In genomic region chr7:143313572-143314319, GRCm38 (mm10) we compare ENCODE assay signal across 8 mouse cellular contexts.
DNase-seq lines count a peak whose midpoint lies in the region; ATAC-seq and TF ChIP-seq lines count a peak whose summit lies in the region.

No protein-coding gene starts in this region.

- H3K27ac ChIP-seq in hindbrain, embryonic 10.5 days, result peak overlapping the region; percentile 62; the same call in 1 of the 2 replicates
- H3K27ac ChIP-seq in hindbrain, embryonic 12.5 days, result no peak overlapping the region
- peak overlapping the region; percentile 70 for H3K27ac ChIP-seq in heart, embryonic 12.5 days (ENCODE audit: poor library complexity, severe bottlenecking)
- H3K27ac ChIP-seq in limb, embryonic 14.5 days (replicated peaks; ENCODE audit: low read depth, low read length), result 0 out of 2 replicates have a peak overlapping the region, but pooled peaks have one; percentile 50
- H3K27ac ChIP-seq in midbrain, embryonic 15.5 days, result no peak overlapping the region

- no peak overlapping the region for H3K9ac ChIP-seq in hindbrain, embryonic 12.5 days
- H3K9ac ChIP-seq in heart, embryonic 12.5 days, result 0 out of 2 replicates have a peak overlapping the region, but pooled peaks have one; percentile 23
- H3K9ac ChIP-seq in limb, embryonic 14.5 days (ENCODE audit: low read depth, low read length, severe bottlenecking), result no peak overlapping the region
- H3K9ac ChIP-seq in midbrain, embryonic 15.5 days, result no peak overlapping the region

- no peak for TF ChIP-seq POLR2A in limb, embryonic 14.5 days (IDR thresholded peaks at IDR 0.05; ENCODE audit: borderline replicate concordance, extremely low read depth, insufficient read depth, insufficient read length)

- 85% methylated on average over 11 of the region's 11 CpGs for WGBS in hindbrain, embryonic 10.5 days
- 82% methylated on average over 11 of the region's 11 CpGs for WGBS in hindbrain, embryonic 12.5 days
- WGBS in heart, embryonic 12.5 days, result 41% methylated on average over 11 of the region's 11 CpGs
- 71% methylated on average over 11 of the region's 11 CpGs for WGBS in limb, embryonic 14.5 days
- WGBS in midbrain, embryonic 15.5 days, result 83% methylated on average over 11 of the region's 11 CpGs

- no peak for DNase-seq in hindbrain, embryonic 10.5 days (ENCODE audit: low spot score)
- DNase-seq in limb, embryonic 14.5 days (ENCODE audit: low spot score), result peak; percentile 55
- peak; percentile 64 for DNase-seq in skeletal muscle tissue, adult 2 months (ENCODE audit: low read depth, low spot score)
- DNase-seq in right cerebral cortex, postnatal 25 days, result no peak

- H3K9me3 ChIP-seq in hindbrain, embryonic 10.5 days, result no peaks in the 10 kb centered on the region
- H3K9me3 ChIP-seq in hindbrain, embryonic 12.5 days (replicated peaks), result no peaks in the 10 kb centered on the region
- no peaks in the 10 kb centered on the region for H3K9me3 ChIP-seq in heart, embryonic 12.5 days (replicated peaks)
- no peaks in the 10 kb centered on the region for H3K9me3 ChIP-seq in limb, embryonic 14.5 days (ENCODE audit: control insufficient read depth, low read length)
- H3K9me3 ChIP-seq in midbrain, embryonic 15.5 days, result no peaks in the 10 kb centered on the region

- 0 out of 2 replicates have a peak, but pooled peaks cover 7% of the 10 kb centered on the region for H3K27me3 ChIP-seq in hindbrain, embryonic 10.5 days (ENCODE audit: insufficient read depth, poor library complexity, severe bottlenecking)
- H3K27me3 ChIP-seq in hindbrain, embryonic 12.5 days, result peaks cover 6% of the 10 kb centered on the region
- H3K27me3 ChIP-seq in heart, embryonic 12.5 days (replicated peaks), result no peaks in the 10 kb centered on the region
- no peaks in the 10 kb centered on the region for H3K27me3 ChIP-seq in limb, embryonic 14.5 days (ENCODE audit: control insufficient read depth, insufficient read depth, low read length)
- H3K27me3 ChIP-seq in midbrain, embryonic 15.5 days (replicated peaks), result no peaks in the 10 kb centered on the region

- H3K4me2 ChIP-seq in hindbrain, embryonic 12.5 days (replicated peaks), result no peak overlapping the region
- peak overlapping the region; percentile 8; the same call in 1 of the 2 replicates for H3K4me2 ChIP-seq in heart, embryonic 12.5 days
- H3K4me2 ChIP-seq in limb, embryonic 14.5 days (replicated peaks; ENCODE audit: low read depth, low read length, severe bottlenecking), result no peak overlapping the region
- H3K4me2 ChIP-seq in midbrain, embryonic 15.5 days, result no peak overlapping the region

- H3K4me3 ChIP-seq in hindbrain, embryonic 10.5 days, result no peak overlapping the region
- no peak overlapping the region for H3K4me3 ChIP-seq in hindbrain, embryonic 12.5 days
- no peak overlapping the region for H3K4me3 ChIP-seq in heart, embryonic 12.5 days
- H3K4me3 ChIP-seq in limb, embryonic 14.5 days (replicated peaks; ENCODE audit: low read length), result no peak overlapping the region
- H3K4me3 ChIP-seq in midbrain, embryonic 15.5 days, result no peak overlapping the region

- no peaks in the 10 kb centered on the region for H3K36me3 ChIP-seq in hindbrain, embryonic 10.5 days
- H3K36me3 ChIP-seq in hindbrain, embryonic 12.5 days, result no peaks in the 10 kb centered on the region
- H3K36me3 ChIP-seq in heart, embryonic 12.5 days, result no peaks in the 10 kb centered on the region
- H3K36me3 ChIP-seq in limb, embryonic 14.5 days (ENCODE audit: control insufficient read depth, insufficient read depth, low read length), result no peaks in the 10 kb centered on the region
- no peaks in the 10 kb centered on the region for H3K36me3 ChIP-seq in midbrain, embryonic 15.5 days (replicated peaks)

- peaks cover 49% of the 10 kb centered on the region for H3K4me1 ChIP-seq in hindbrain, embryonic 10.5 days (replicated peaks)
- peaks cover 14% of the 10 kb centered on the region; the same call in 1 of the 2 replicates for H3K4me1 ChIP-seq in hindbrain, embryonic 12.5 days
- peaks cover 66% of the 10 kb centered on the region for H3K4me1 ChIP-seq in heart, embryonic 12.5 days (replicated peaks)
- H3K4me1 ChIP-seq in limb, embryonic 14.5 days (ENCODE audit: control insufficient read depth, insufficient read depth, low read length), result peaks cover 42% of the 10 kb centered on the region
- no peaks in the 10 kb centered on the region for H3K4me1 ChIP-seq in midbrain, embryonic 15.5 days

- ATAC-seq in hindbrain, embryonic 12.5 days (ENCODE audit: low FRiP score), result no peak
- peak; percentile 49; the same call in 1 of the 2 replicates for ATAC-seq in heart, embryonic 12.5 days (ENCODE audit: insufficient number of reproducible peaks, low FRiP score)
- no peak for ATAC-seq in limb, embryonic 14.5 days (ENCODE audit: low FRiP score, low read depth)
- ATAC-seq in inflammation-experienced regulatory T-cells, adult 6 months, result no peak
- no peak for ATAC-seq in midbrain, embryonic 15.5 days (replicated peaks)

Comparison
In these comparisons a context has a peak if more than half of its experiments do, and no peak if none do; other contexts are left out.
1. H3K27ac ChIP-seq: peak in hindbrain, embryonic 10.5 days (single experiment), heart, embryonic 12.5 days (single experiment) and limb, embryonic 14.5 days (single experiment); none in hindbrain, embryonic 12.5 days (single experiment) and midbrain, embryonic 15.5 days (single experiment).
2. DNase-seq: peak in limb, embryonic 14.5 days (single experiment) and skeletal muscle tissue, adult 2 months (single experiment); none in hindbrain, embryonic 10.5 days (single experiment) and right cerebral cortex, postnatal 25 days (single experiment).